Mouse (Mus musculus) hindbrain, embryonic 13.5 days (tissue): ENCODE measurements around the gene AC124108.1. TPM values are rescaled to one million over a fixed set of nuclear protein-coding genes. Genes with fewer than 3 reads are reported as not detected.

ENCODE experiments used
- ATAC-seq: fragments of 200-750 bp; cut with Nextera tagmentation; 2 replicates; pipeline ENCODE4 v1.8.0; 2017; ENCODE audit warnings: moderate TSS enrichment; ENCODE audit not compliant: low FRiP score
- H3K27ac ChIP-seq: fragments of 300-500 bp; sonication (generic); 2 replicates; pipeline ENCODE4 v1.5.1; 2015; ENCODE audit warnings: inconsistent platforms, mild to moderate bottlenecking, moderate library complexity
- H3K27me3 ChIP-seq: fragments of 300-500 bp; sonication (generic); 2 replicates; pipeline ENCODE4 v1.6.1; 2015; ENCODE audit warnings: mild to moderate bottlenecking, inconsistent platforms
- H3K36me3 ChIP-seq: fragments of 300-500 bp; sonication (generic); 2 replicates; pipeline ENCODE4 v1.6.1; 2015; ENCODE audit warnings: mild to moderate bottlenecking, inconsistent platforms
- H3K4me1 ChIP-seq: fragments of 300-500 bp; sonication (generic); replicated peaks from 2 replicates; pipeline ENCODE4 v1.6.1; 2015; ENCODE audit warnings: inconsistent platforms
- H3K4me2 ChIP-seq: fragments of 300-500 bp; sonication (generic); 2 replicates; pipeline ENCODE4 v1.6.1; 2015; ENCODE audit warnings: inconsistent platforms, mild to moderate bottlenecking, moderate library complexity
- H3K4me3 ChIP-seq: fragments of 300-500 bp; sonication (generic); 2 replicates; pipeline ENCODE4 v1.5.1; 2015; ENCODE audit warnings: mild to moderate bottlenecking, inconsistent platforms
- H3K9ac ChIP-seq: fragments of 300-500 bp; sonication (generic); 2 replicates; pipeline ENCODE4 v1.6.1; 2015; ENCODE audit warnings: mild to moderate bottlenecking, inconsistent platforms
- H3K9me3 ChIP-seq: fragments of 300-500 bp; sonication (generic); 2 replicates; pipeline ENCODE4 v1.6.1; 2016; ENCODE audit warnings: inconsistent platforms
- WGBS: fragments of 180-500 bp; shearing (Covaris S2); methylation state at CpG from one replicate; pipeline ENCODE4 v1.1.7; 2015; 5-methylcytosine and 5-hydroxymethylcytosine counted together
- polyA plus RNA-seq: library from polyadenylated mRNA; unstranded; fragments of >200 nt; fragmentation: Nextera tagmentation; extraction: Ambion mirVana; gene quantifications from 2 replicates; pipeline ENCODE4 v1.2.1, GENCODE M21; 2015

AC124108.1 gene
- polyA plus RNA-seq, 1 experiment from 2014 or later = 4.8 TPM

- Histone ChIP-seq H3K27ac (no peak overlapping the region), H3K9ac (no peak overlapping the region), H3K27me3 (no peaks in the 10 kb centered on the region), H3K4me2 (no peak overlapping the region), H3K9me3 (no peaks in the 10 kb centered on the region), H3K4me1 (peaks cover 83% of the 10 kb centered on the region), H3K36me3 (peaks cover 20% of the 10 kb centered on the region), H3K4me3 (no peak overlapping the region)
- WGBS = 75% methylated on average over 3 of the region's 3 CpGs
- ATAC-seq = no peak
Measured at GRCm38 (mm10) chr1:132206828-132207227, 15.6 kb downstream of the AC124108.1 start.

GRCm38 (mm10) chr1:132208154-132208553 is 16.9 kb downstream of the AC124108.1 start:
- WGBS = 15% methylated on average over 4 of the region's 4 CpGs
- Histone ChIP-seq H3K4me2 (no peak overlapping the region), H3K9ac (peak overlapping the region; percentile 56; the same call in 1 of the 2 replicates), H3K27me3 (no peaks in the 10 kb centered on the region), H3K36me3 (peaks cover 20% of the 10 kb centered on the region), H3K4me3 (no peak overlapping the region), H3K27ac (peak overlapping the region; percentile 78), H3K4me1 (peaks cover 83% of the 10 kb centered on the region), H3K9me3 (no peaks in the 10 kb centered on the region)
- no peak for ATAC-seq

GRCm38 (mm10) chr1:132209400-132209799 is 18.1 kb downstream of the AC124108.1 start:
- no peak overlapping the region for H3K4me3 ChIP-seq
- WGBS = 67% methylated on average over 10 of the region's 10 CpGs
- no peak for ATAC-seq
- no peak overlapping the region for H3K9ac ChIP-seq
- no peaks in the 10 kb centered on the region for H3K27me3 ChIP-seq
- H3K36me3 ChIP-seq = peaks cover 17% of the 10 kb centered on the region
- peaks cover 83% of the 10 kb centered on the region for H3K4me1 ChIP-seq
- peak overlapping the region; percentile 78 for H3K27ac ChIP-seq
- H3K9me3 ChIP-seq = no peaks in the 10 kb centered on the region
- no peak overlapping the region for H3K4me2 ChIP-seq

- peaks cover 75% of the 10 kb centered on the region for H3K4me1 ChIP-seq
- H3K4me3 ChIP-seq = no peak overlapping the region
- no peak overlapping the region for H3K9ac ChIP-seq
- no peaks in the 10 kb centered on the region for H3K27me3 ChIP-seq
- H3K27ac ChIP-seq = no peak overlapping the region
- 19% methylated on average over 7 of the region's 7 CpGs for WGBS
- no peak for ATAC-seq
- peaks cover 5% of the 10 kb centered on the region; the same call in 1 of the 2 replicates for H3K36me3 ChIP-seq
- H3K4me2 ChIP-seq = no peak overlapping the region
- H3K9me3 ChIP-seq = no peaks in the 10 kb centered on the region
Measured at GRCm38 (mm10) chr1:132210922-132211321, 19.7 kb downstream of the AC124108.1 start.

GRCm38 (mm10) chr1:132211672-132212071 is 20.4 kb downstream of the AC124108.1 start:
- 0 out of 2 replicates have a peak overlapping the region, but pooled peaks have one; percentile 17 for H3K4me3 ChIP-seq
- peak overlapping the region; percentile 43 for H3K4me2 ChIP-seq
- H3K9ac ChIP-seq = peak overlapping the region; percentile 35
- ATAC-seq = no peak
- peaks cover 69% of the 10 kb centered on the region for H3K4me1 ChIP-seq
- WGBS = 47% methylated on average over 12 of the region's 12 CpGs
- H3K36me3 ChIP-seq = peaks cover 5% of the 10 kb centered on the region; the same call in 1 of the 2 replicates
- H3K27ac ChIP-seq = peak overlapping the region; percentile 74; the same call in 1 of the 2 replicates
- H3K9me3 ChIP-seq = no peaks in the 10 kb centered on the region
- H3K27me3 ChIP-seq = no peaks in the 10 kb centered on the region

- WGBS = 7% methylated on average over 20 of the region's 20 CpGs
- Histone ChIP-seq H3K4me3 (peak overlapping the region; percentile 17), H3K4me1 (peaks cover 64% of the 10 kb centered on the region), H3K27me3 (no peaks in the 10 kb centered on the region), H3K9me3 (no peaks in the 10 kb centered on the region), H3K36me3 (peaks cover 5% of the 10 kb centered on the region; the same call in 1 of the 2 replicates), H3K27ac (peak overlapping the region; percentile 74), H3K4me2 (peak overlapping the region; percentile 43), H3K9ac (peak overlapping the region; percentile 35)
- ATAC-seq = no peak
Measured at GRCm38 (mm10) chr1:132212218-132212617, 21.0 kb downstream of the AC124108.1 start.

- Histone ChIP-seq H3K9ac (no peak overlapping the region), H3K36me3 (no peaks in the 10 kb centered on the region), H3K4me1 (peaks cover 56% of the 10 kb centered on the region), H3K4me3 (no peak overlapping the region), H3K27ac (peak overlapping the region; percentile 74), H3K27me3 (no peaks in the 10 kb centered on the region), H3K9me3 (no peaks in the 10 kb centered on the region), H3K4me2 (0 out of 2 replicates have a peak overlapping the region, but pooled peaks have one; percentile 13)
- ATAC-seq = peak; percentile 72
- 8% methylated on average over 6 of the region's 6 CpGs for WGBS
Measured at GRCm38 (mm10) chr1:132213076-132213475, 21.8 kb downstream of the AC124108.1 start.

- no peak for ATAC-seq
- Histone ChIP-seq H3K27me3 (no peaks in the 10 kb centered on the region), H3K36me3 (no peaks in the 10 kb centered on the region), H3K27ac (no peak overlapping the region), H3K4me2 (no peak overlapping the region), H3K9ac (no peak overlapping the region), H3K4me1 (peaks cover 36% of the 10 kb centered on the region), H3K9me3 (no peaks in the 10 kb centered on the region), H3K4me3 (no peak overlapping the region)
- 65% methylated on average over 3 of the region's 3 CpGs for WGBS
Measured at GRCm38 (mm10) chr1:132216276-132216675, 25.0 kb downstream of the AC124108.1 start.

- ATAC-seq = no peak
- Histone ChIP-seq H3K36me3 (no peaks in the 10 kb centered on the region), H3K27ac (peak overlapping the region; percentile 81), H3K4me3 (no peak overlapping the region), H3K27me3 (no peaks in the 10 kb centered on the region), H3K4me2 (no peak overlapping the region), H3K4me1 (peaks cover 32% of the 10 kb centered on the region), H3K9ac (no peak overlapping the region), H3K9me3 (no peaks in the 10 kb centered on the region)
- WGBS = 25% methylated on average over 2 of the region's 2 CpGs
Measured at GRCm38 (mm10) chr1:132221627-132222026, 30.4 kb downstream of the AC124108.1 start.

GRCm38 (mm10) chr1:132222166-132222565 is 30.9 kb downstream of the AC124108.1 start:
- peak; percentile 83 for ATAC-seq
- Histone ChIP-seq H3K9me3 (no peaks in the 10 kb centered on the region), H3K4me2 (peak overlapping the region; percentile 27; the same call in 1 of the 2 replicates), H3K36me3 (no peaks in the 10 kb centered on the region), H3K9ac (peak overlapping the region; percentile 46), H3K27me3 (no peaks in the 10 kb centered on the region), H3K4me3 (no peak overlapping the region), H3K27ac (peak overlapping the region; percentile 81), H3K4me1 (peaks cover 32% of the 10 kb centered on the region)
- WGBS = 13% methylated on average over 6 of the region's 6 CpGs

GRCm38 (mm10) chr1:132226297-132227080 is 35.2 kb downstream of the AC124108.1 start:
- Histone ChIP-seq H3K36me3 (no peaks in the 10 kb centered on the region), H3K27me3 (no peaks in the 10 kb centered on the region), H3K4me1 (peaks cover 18% of the 10 kb centered on the region), H3K4me2 (no peak overlapping the region), H3K9ac (no peak overlapping the region), H3K9me3 (no peaks in the 10 kb centered on the region), H3K4me3 (no peak overlapping the region), H3K27ac (no peak overlapping the region)
- 79% methylated on average over 11 of the region's 13 CpGs for WGBS
- no peak for ATAC-seq

GRCm38 (mm10) chr1:132229667-132230066 is 38.4 kb downstream of the AC124108.1 start, which contains the start of gene Gm10188:
Gm10188 (minus strand) TSS chr1:132229767.
- H3K4me1 ChIP-seq = peaks cover 5% of the 10 kb centered on the region
- ATAC-seq = no peak

More at GRCm38 (mm10) chr1:132229667-132230066, 38.4 kb downstream of the AC124108.1 start, which contains the start of gene Gm10188:
- 88% methylated on average over 3 of the region's 3 CpGs for WGBS
- H3K36me3 ChIP-seq = no peaks in the 10 kb centered on the region
- H3K9ac ChIP-seq = no peak within 1 kb of the TSS
- peaks cover 2% of the 10 kb centered on the region; the same call in 1 of the 2 replicates for H3K27me3 ChIP-seq
- no peak within 1 kb of the TSS for H3K27ac ChIP-seq
- H3K9me3 ChIP-seq = no peaks in the 10 kb centered on the region
- no peak within 1 kb of the TSS for H3K4me2 ChIP-seq
- no peak within 1 kb of the TSS for H3K4me3 ChIP-seq
